Mouse (Mus musculus) CH12.LX (cell line): ENCODE measurements at regions not wholly inside any gene's neighbourhood (a gene's known extent, or its start where the extent isn't known, plus 50 kb on each side); places are given as distances from the start of the nearest gene placed in this dataset.

Experiments used
- DNase-seq: peaks from one replicate; pipeline ENCODE4 v3.0.0-alpha.2; 2013; ENCODE audit errors: extremely low read depth
- H3K27ac ChIP-seq: 2 replicates; pipeline ENCODE4 v1.5.1; 2012; ENCODE audit warnings: low read depth, mild to moderate bottlenecking, control low read depth, moderate library complexity; ENCODE audit not compliant: insufficient read depth
- H3K27me3 ChIP-seq: replicated peaks from 2 replicates; pipeline ENCODE3; 2012; ENCODE audit warnings: inconsistent platforms
- H3K36me3 ChIP-seq, 2 experiments: replicated peaks in 1 of 2; 2 replicates each; pipeline versions ENCODE3 to v1.6.1; 2012; ENCODE audit warnings: inconsistent platforms in 1 of 2, low read length in 1 of 2, mild to moderate bottlenecking in 1 of 2, mixed read lengths in 1 of 2, moderate library complexity in 1 of 2; ENCODE audit not compliant: control insufficient read depth in 1 of 2, insufficient read depth in 1 of 2
- H3K4me1 ChIP-seq, 2 experiments: 2 replicates each; pipeline ENCODE4 v1.6.1; 2012; ENCODE audit warnings: inconsistent platforms in 1 of 2, moderate library complexity in 1 of 2; ENCODE audit not compliant: insufficient read depth in 2 of 2, control insufficient read depth in 1 of 2
- H3K4me2 ChIP-seq: 2 replicates; pipeline ENCODE4 v1.6.1; 2012; ENCODE audit warnings: low read depth, mild to moderate bottlenecking, control low read depth; ENCODE audit not compliant: poor library complexity, insufficient read depth, severe bottlenecking
- H3K4me3 ChIP-seq, 3 experiments: fragments of 150-350 bp in 1 of 3; sonication (generic) in 1 of 3; replicated peaks in 1 of 3; 2 replicates each; pipeline versions ENCODE3 to v1.5.1; 2011 to 2012; ENCODE audit warnings: low read depth in 2 of 3, low read length in 2 of 3, mild to moderate bottlenecking in 2 of 3, moderate library complexity in 2 of 3, control low read depth in 1 of 3, improper control_type of control experiment in 1 of 3, inconsistent platforms in 1 of 3, mixed read lengths in 1 of 3; ENCODE audit not compliant: poor library complexity in 1 of 3
- H3K79me2 ChIP-seq: replicated peaks from 2 replicates; pipeline ENCODE4 v1.6.1; 2012; ENCODE audit warnings: mild to moderate bottlenecking, moderate library complexity; ENCODE audit not compliant: control insufficient read depth, poor library complexity, insufficient read depth, severe bottlenecking; ENCODE audit errors: extremely low read depth
- H3K9ac ChIP-seq: 2 replicates; pipeline ENCODE4 v1.6.1; 2012; ENCODE audit warnings: low read depth, mild to moderate bottlenecking, control low read depth, moderate library complexity; ENCODE audit not compliant: insufficient read depth
- H3K9me3 ChIP-seq: replicated peaks from 2 replicates; pipeline ENCODE3; 2012; ENCODE audit warnings: low read length, inconsistent platforms, mixed read lengths
- CHD1 ChIP-seq: IDR thresholded peaks from 2 replicates; pipeline ENCODE4 v1.6.1; 2012; ENCODE audit warnings: low read depth, low read length, improper control_type of control experiment, inconsistent platforms
- CHD2 ChIP-seq: IDR thresholded peaks from 2 replicates; pipeline ENCODE4 v1.6.1; 2011; ENCODE audit warnings: low read length, improper control_type of control experiment
- CTCF ChIP-seq, 2 experiments: IDR thresholded peaks in 1 of 2; conservative IDR thresholded peaks in 1 of 2; 2 replicates each; pipeline ENCODE4 v1.5.1; 2011 to 2012; ENCODE audit warnings: low read depth in 2 of 2, low read length in 2 of 2, improper control_type of control experiment in 1 of 2, inconsistent platforms in 1 of 2, mild to moderate bottlenecking in 1 of 2, moderate library complexity in 1 of 2
- E2F4 ChIP-seq: IDR thresholded peaks from 2 replicates; pipeline ENCODE4 v1.6.1; 2011; ENCODE audit warnings: low read depth, low read length, improper control_type of control experiment; ENCODE audit not compliant: insufficient replicate concordance
- ELF1 ChIP-seq: IDR thresholded peaks from 2 replicates; pipeline ENCODE4 v1.6.1; 2014; ENCODE audit warnings: low read depth, mild to moderate bottlenecking, inconsistent platforms, low read length, improper control_type of control experiment
- EP300 ChIP-seq: IDR thresholded peaks from 2 replicates; pipeline ENCODE4 v1.6.1; 2011; ENCODE audit warnings: low read length, improper control_type of control experiment
- ETS1 ChIP-seq: conservative IDR thresholded peaks from 2 replicates; pipeline ENCODE4 v1.6.1; 2012; ENCODE audit warnings: low read depth, mild to moderate bottlenecking, inconsistent platforms, low read length, improper control_type of control experiment, moderate library complexity
- GABPA ChIP-seq: IDR thresholded peaks from 2 replicates; pipeline ENCODE4 v1.6.1; 2012; ENCODE audit warnings: low read depth, low read length, improper control_type of control experiment, inconsistent platforms; ENCODE audit not compliant: insufficient replicate concordance
- HCFC1 ChIP-seq: IDR thresholded peaks from 2 replicates; pipeline ENCODE4 v1.6.1; 2012; ENCODE audit warnings: low read depth, mild to moderate bottlenecking, inconsistent platforms, low read length, improper control_type of control experiment
- IRF4 ChIP-seq: IDR thresholded peaks from 2 replicates; pipeline ENCODE4 v1.6.1; 2014; ENCODE audit warnings: low read depth, mild to moderate bottlenecking, inconsistent platforms, low read length, improper control_type of control experiment
- JUND ChIP-seq: conservative IDR thresholded peaks from 2 replicates; pipeline ENCODE4 v1.6.1; 2011; ENCODE audit warnings: low read depth, low read length, improper control_type of control experiment
- KAT2A ChIP-seq: IDR thresholded peaks from 2 replicates; pipeline ENCODE4 v1.6.1; 2012; ENCODE audit warnings: low read length, improper control_type of control experiment, inconsistent platforms; ENCODE audit not compliant: insufficient replicate concordance
- MAFK ChIP-seq: IDR thresholded peaks from 2 replicates; pipeline ENCODE4 v1.6.1; 2011; ENCODE audit warnings: low read length, improper control_type of control experiment; ENCODE audit not compliant: insufficient replicate concordance
- MAX ChIP-seq: IDR thresholded peaks from 2 replicates; pipeline ENCODE4 v1.6.1; 2011; ENCODE audit warnings: low read length, improper control_type of control experiment
- MAZ ChIP-seq: IDR thresholded peaks from 2 replicates; pipeline ENCODE4 v1.6.1; 2012; ENCODE audit warnings: low read depth, mild to moderate bottlenecking, inconsistent platforms, low read length, improper control_type of control experiment, moderate library complexity
- MEF2A ChIP-seq: IDR thresholded peaks from 2 replicates; pipeline ENCODE4 v1.6.1; 2014; ENCODE audit warnings: low read depth, mild to moderate bottlenecking, inconsistent platforms, low read length, improper control_type of control experiment, borderline replicate concordance
- MYC ChIP-seq: IDR thresholded peaks from 2 replicates; pipeline ENCODE4 v1.6.1; 2011; ENCODE audit warnings: low read depth, mild to moderate bottlenecking, improper control_type of control experiment, low read length
- NRF1 ChIP-seq: IDR thresholded peaks from 2 replicates; pipeline ENCODE4 v1.6.1; 2014; ENCODE audit warnings: low read depth, mild to moderate bottlenecking, inconsistent platforms, low read length, improper control_type of control experiment, moderate library complexity
- PAX5 ChIP-seq: IDR thresholded peaks from 2 replicates; pipeline ENCODE4 v1.6.1; 2012; ENCODE audit warnings: low read length, inconsistent platforms, mixed read lengths
- RAD21 ChIP-seq: IDR thresholded peaks from 2 replicates; pipeline ENCODE4 v1.6.1; 2011; ENCODE audit warnings: low read depth, mild to moderate bottlenecking, low read length, improper control_type of control experiment, moderate library complexity
- RCOR1 ChIP-seq: conservative IDR thresholded peaks from 2 replicates; pipeline ENCODE4 v1.6.1; 2012; ENCODE audit warnings: low read depth, mild to moderate bottlenecking, inconsistent platforms, low read length, improper control_type of control experiment
- SMC3 ChIP-seq: IDR thresholded peaks from 2 replicates; pipeline ENCODE4 v1.6.1; 2011; ENCODE audit warnings: low read depth, low read length, improper control_type of control experiment
- TBP ChIP-seq: conservative IDR thresholded peaks from 2 replicates; pipeline ENCODE4 v1.6.1; 2011; ENCODE audit warnings: low read depth, low read length, improper control_type of control experiment
- TCF12 ChIP-seq: IDR thresholded peaks from 2 replicates; pipeline ENCODE4 v1.6.1; 2014; ENCODE audit warnings: low read depth, mild to moderate bottlenecking, inconsistent platforms, low read length, improper control_type of control experiment
- USF2 ChIP-seq: conservative IDR thresholded peaks from 2 replicates; pipeline ENCODE4 v1.6.1; 2011; ENCODE audit warnings: low read depth, low read length, improper control_type of control experiment
- ZC3H11A ChIP-seq: IDR thresholded peaks from 2 replicates; pipeline ENCODE4 v1.6.1; 2012; ENCODE audit warnings: low read depth, mild to moderate bottlenecking, inconsistent platforms, low read length, improper control_type of control experiment
- ZKSCAN1 ChIP-seq: IDR thresholded peaks from 2 replicates; pipeline ENCODE4 v1.6.1; 2012; ENCODE audit warnings: low read depth, inconsistent platforms, low read length, improper control_type of control experiment, borderline replicate concordance
- ZMIZ1 ChIP-seq: IDR thresholded peaks from 2 replicates; pipeline ENCODE4 v1.6.1; 2012; ENCODE audit warnings: low read depth, mild to moderate bottlenecking, inconsistent platforms, low read length, improper control_type of control experiment
- dilution Hi-C: fragments of 300-500 bp; cut with MboI; formaldehyde crosslinking; loops from 2 replicates; pipeline ENCODE4 v1.14.3; 2020; ENCODE audit warnings: low sequenced_read_pairs; ENCODE audit not compliant: extremely low pct_unique_long_range_greater_than_20kb, extremely low pct_ligation_motif_present
- in situ Hi-C: fragments of 300-500 bp; cut with MboI; formaldehyde crosslinking; loops from 3 replicates; pipeline ENCODE4 v1.14.3; 2019; ENCODE audit warnings: low sequenced_read_pairs, low pct_ligation_motif_present, low pct_unique_long_range_greater_than_20kb, mixed read lengths

DNA sequence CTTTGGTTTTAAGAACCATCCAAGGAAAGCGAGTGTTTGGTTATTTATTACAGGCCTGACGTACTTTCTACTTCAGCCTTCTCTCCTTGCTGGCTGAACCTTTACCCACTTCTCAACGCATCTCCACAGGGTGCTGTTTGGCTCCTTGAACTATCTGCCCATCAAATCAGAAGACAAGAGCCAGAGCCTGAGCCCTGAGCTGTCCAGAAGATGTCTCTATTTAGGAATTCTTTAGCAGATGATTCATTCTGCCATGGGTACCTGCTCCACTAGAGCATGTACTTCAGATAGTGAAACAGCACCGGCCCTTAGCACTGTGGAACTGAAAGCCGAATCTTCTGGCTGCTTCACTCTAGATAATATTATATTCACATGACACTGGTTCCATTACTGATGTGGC, 102.1 kb upstream of the Ghitm start:
- in situ Hi-C loops (no loop called here), dilution Hi-C loops (no loop called here)
- no peak overlapping the region for H3K4me2 ChIP-seq
- no peaks in the 10 kb centered on the region for H3K9me3 ChIP-seq
- H3K27ac ChIP-seq: no peak overlapping the region
- peaks cover 13% of the 10 kb centered on the region for H3K27me3 ChIP-seq
- H3K79me2 ChIP-seq: no peaks in the 10 kb centered on the region
- H3K36me3 ChIP-seq: no peaks in the 10 kb centered on the region
- peaks cover 0 to 3% of the 10 kb centered on the region in 2 experiments; a peak in 1 of 4 replicates for H3K4me1 ChIP-seq
- no peak overlapping the region for H3K9ac ChIP-seq
- no peak overlapping the region for H3K4me3 ChIP-seq
- no peak for DNase-seq
- TF ChIP-seq JUND: no peak
- TF ChIP-seq CTCF (conservative IDR thresholded peaks at IDR 0.05 in 1 of 2, IDR thresholded peaks at IDR 0.05 in 1 of 2; ENCODE audit: low read depth in 2 of 2, low read length in 2 of 2): no peak
- TF ChIP-seq MAX: no peak
- no peak for TF ChIP-seq MAZ
- TF ChIP-seq GABPA: no peak
- TF ChIP-seq USF2: no peak
- no peak for TF ChIP-seq MAFK
- TF ChIP-seq ZC3H11A: no peak
- TF ChIP-seq TCF12: no peak
- TF ChIP-seq ZKSCAN1: no peak
- TF ChIP-seq ELF1: no peak
- no peak for TF ChIP-seq RCOR1
- TF ChIP-seq SMC3: no peak
- no peak for TF ChIP-seq MYC
- no peak for TF ChIP-seq E2F4
- TF ChIP-seq NRF1: no peak
- TF ChIP-seq RAD21: no peak

DNA sequence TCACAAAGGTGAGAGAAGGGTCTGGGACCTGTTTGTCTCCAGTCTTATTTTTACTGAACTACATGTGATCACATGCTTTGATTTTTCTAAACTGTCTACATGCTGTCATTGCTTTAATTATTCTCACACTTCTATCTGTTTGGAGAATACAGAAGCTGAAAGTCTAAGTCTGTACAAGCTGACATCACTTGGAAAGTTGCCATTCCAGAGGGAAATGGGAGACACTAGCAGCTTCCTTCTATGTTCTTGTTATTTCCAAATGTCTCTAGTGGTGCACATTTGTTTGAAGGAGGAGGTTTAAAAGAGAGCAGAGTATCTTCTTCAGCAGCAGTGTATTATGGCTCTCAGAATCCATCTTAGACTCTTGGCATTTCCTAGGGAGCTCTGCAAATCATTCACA, 73.2 kb upstream of the Ghitm start:
- no peak overlapping the region for H3K9ac ChIP-seq
- no peak overlapping the region for H3K4me3 ChIP-seq
- H3K36me3 ChIP-seq: no peaks in the 10 kb centered on the region
- H3K4me2 ChIP-seq: no peak overlapping the region
- no peaks in the 10 kb centered on the region for H3K79me2 ChIP-seq
- dilution Hi-C loops (no loop called here), in situ Hi-C loops (no loop called here)
- no peaks in the 10 kb centered on the region for H3K4me1 ChIP-seq
- H3K27ac ChIP-seq: no peak overlapping the region
- peaks cover 11% of the 10 kb centered on the region for H3K27me3 ChIP-seq
- no peak for DNase-seq
- TF ChIP-seq RAD21 (no peak), CHD2 (no peak), ZKSCAN1 (no peak), PAX5 (no peak), IRF4 (no peak), HCFC1 (no peak), ZMIZ1 (no peak), NRF1 (no peak), E2F4 (no peak), USF2 (no peak), KAT2A (no peak), EP300 (no peak), ETS1 (no peak), TBP (no peak), CHD1 (no peak), MEF2A (no peak)
- no peaks in the 10 kb centered on the region for H3K9me3 ChIP-seq
